Mouse (Mus musculus) cortical plate, adult 2 months (tissue): Measurements from ENCODE around the gene Fat4. TPM values are rescaled to one million over a fixed set of nuclear protein-coding genes. Genes with fewer than 3 reads are reported as not detected.

Source experiments
- H3K27ac ChIP-seq: fragments of 200-500 bp; 2 replicates; pipeline ENCODE4 v1.5.1; 2012; ENCODE audit warnings: low read length, control low read depth, inconsistent platforms; ENCODE audit not compliant: insufficient read depth
- H3K4me1 ChIP-seq: fragments of 200-500 bp; 2 replicates; pipeline ENCODE4 v1.6.1; 2011; ENCODE audit warnings: low read length; ENCODE audit not compliant: control insufficient read depth, insufficient read depth
- H3K4me3 ChIP-seq: fragments of 200-500 bp; 2 replicates; pipeline ENCODE4 v1.5.1; 2011; ENCODE audit warnings: mild to moderate bottlenecking, low read length, control low read depth; ENCODE audit not compliant: insufficient read depth
- CTCF ChIP-seq: fragments of 200-500 bp; IDR thresholded peaks from 2 replicates; pipeline ENCODE4 v1.5.1; 2011; ENCODE audit warnings: mild to moderate bottlenecking, control low read depth, low read length; ENCODE audit not compliant: insufficient read depth; ENCODE audit errors: extremely low read depth
- POLR2A ChIP-seq: fragments of 200-500 bp; IDR thresholded peaks from 2 replicates; pipeline ENCODE4 v1.6.1; 2011; ENCODE audit warnings: mild to moderate bottlenecking, low read length, control low read depth; ENCODE audit not compliant: insufficient read depth; ENCODE audit errors: extremely low read depth
- polyA plus RNA-seq: library from polyadenylated mRNA; depleted of rRNA; stranded (reverse); fragments of >200 nt; gene quantifications from 2 replicates; pipeline ENCODE4 v1.2.3, GENCODE M21; 2012

The Fat4 gene
- polyA plus RNA-seq, 1 experiment, result 2.5 TPM

DNA sequence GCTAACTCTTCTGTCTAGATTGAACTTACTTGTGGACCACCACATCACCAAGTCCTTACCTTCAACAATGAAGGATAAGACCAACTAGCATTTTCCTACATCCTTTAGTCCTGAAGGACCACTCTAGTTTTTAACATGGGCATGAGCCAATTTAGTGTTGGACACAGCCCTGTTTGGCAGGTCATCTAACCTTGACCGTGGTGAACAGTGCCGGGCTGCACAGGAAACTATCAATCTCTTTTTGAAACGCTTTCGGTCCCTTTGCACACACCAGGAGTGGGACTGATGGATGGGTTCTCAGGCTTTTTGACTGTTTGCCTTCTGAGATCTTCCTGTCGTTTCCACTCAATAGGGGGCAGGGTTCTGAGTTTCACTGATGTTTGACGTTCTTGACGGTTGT, 61.0 kb downstream of the Fat4 start:
- Histone ChIP-seq H3K4me1 (no peaks in the 10 kb centered on the region), H3K4me3 (no peak overlapping the region), H3K27ac (no peak overlapping the region)
- TF ChIP-seq POLR2A, result no peak
- no peak for TF ChIP-seq CTCF

DNA sequence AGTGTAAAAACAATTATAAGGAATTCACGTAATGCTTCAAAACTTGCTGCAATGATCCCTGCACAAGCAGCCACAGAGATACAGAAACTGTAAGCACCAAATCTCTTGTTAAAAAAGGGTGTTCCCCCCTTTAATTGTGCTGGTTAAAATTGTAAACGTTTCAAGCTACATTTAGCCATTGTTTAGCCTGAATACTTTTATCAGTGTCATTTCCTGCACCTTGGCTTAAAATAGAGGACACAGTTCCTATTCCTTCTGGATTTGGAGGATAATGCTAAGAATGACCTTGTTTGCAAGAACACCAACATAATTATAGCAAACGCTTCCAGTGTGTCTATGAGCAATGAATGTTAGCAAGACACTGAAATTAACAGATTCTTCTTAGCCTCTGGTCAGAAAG, 65.9 kb downstream of the Fat4 start:
- Histone ChIP-seq H3K27ac (no peak overlapping the region), H3K4me3 (no peak overlapping the region), H3K4me1 (no peaks in the 10 kb centered on the region)
- TF ChIP-seq CTCF (no peak), POLR2A (no peak)

DNA sequence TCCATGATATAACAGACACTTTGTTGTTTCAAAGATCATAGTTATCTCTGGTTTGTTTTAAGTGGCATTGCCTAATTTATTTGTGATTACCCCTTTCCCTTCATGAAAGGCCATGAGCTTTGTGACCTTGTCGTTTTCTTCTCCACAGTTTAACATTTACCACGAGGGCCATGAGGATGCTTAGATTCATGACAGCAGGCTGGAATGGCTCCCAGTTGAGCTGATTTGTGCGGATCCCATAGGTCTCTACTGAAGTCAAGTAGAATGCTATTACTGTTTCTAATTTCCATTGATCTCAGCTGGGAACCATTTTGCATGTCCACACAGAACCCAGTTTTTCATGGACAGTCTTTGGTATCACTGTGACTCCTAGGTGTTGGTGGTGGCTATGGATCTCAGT, 67.5 kb downstream of the Fat4 start:
- no peak overlapping the region for H3K27ac ChIP-seq
- no peaks in the 10 kb centered on the region for H3K4me1 ChIP-seq
- H3K4me3 ChIP-seq, result no peak overlapping the region
- TF ChIP-seq CTCF (no peak), POLR2A (no peak)

DNA sequence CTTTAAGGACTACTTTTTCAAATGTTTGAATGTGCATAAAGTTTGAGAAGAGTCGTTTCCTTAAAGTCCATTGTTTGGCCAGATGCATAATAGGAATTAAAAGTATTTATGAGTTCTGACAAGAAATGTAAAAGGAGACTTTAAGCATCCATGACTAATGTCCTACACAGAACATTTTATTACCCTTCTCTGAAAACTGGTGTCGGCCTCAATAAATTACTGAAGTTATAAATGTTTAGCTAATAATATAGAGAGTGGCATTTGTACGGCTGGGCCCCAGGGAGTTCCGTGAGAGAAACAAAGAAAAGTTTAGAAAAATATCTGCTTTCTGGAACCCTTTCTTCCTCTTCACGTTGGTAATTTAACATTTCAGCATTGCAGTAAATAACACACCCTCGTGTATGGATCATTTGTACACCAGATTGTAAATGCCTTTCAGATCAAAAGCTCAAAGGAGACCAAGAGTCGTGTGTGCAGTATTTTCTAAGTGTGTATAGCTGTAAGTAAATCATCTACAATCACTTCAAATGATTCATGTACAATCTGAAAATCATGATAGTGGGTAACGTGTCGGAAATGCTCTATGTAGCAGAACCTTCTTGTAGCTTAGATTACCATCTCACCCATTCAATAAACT, 69.4 kb downstream of the Fat4 start:
- Histone ChIP-seq H3K4me3 (no peak overlapping the region), H3K27ac (no peak overlapping the region), H3K4me1 (no peaks in the 10 kb centered on the region)
- TF ChIP-seq POLR2A (no peak), CTCF (no peak)

DNA sequence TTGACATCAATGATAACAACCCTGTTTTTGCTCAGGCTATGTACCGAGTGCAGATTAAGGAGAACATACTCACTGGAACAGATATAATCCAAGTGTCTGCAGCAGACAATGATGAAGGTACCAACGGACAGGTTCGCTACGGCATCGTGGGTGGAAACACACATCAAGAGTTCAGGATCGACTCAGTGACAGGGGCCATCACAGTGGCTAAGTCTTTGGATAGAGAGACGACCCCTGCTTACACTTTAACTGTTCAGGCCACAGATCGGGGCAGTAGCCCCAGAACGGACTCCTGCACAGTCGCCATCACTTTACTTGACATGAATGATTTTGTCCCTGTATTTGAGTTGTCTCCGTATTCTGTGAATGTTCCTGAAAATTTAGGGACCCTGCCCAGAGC, 70.4 kb downstream of the Fat4 start:
- H3K27ac ChIP-seq, result no peak overlapping the region
- no peaks in the 10 kb centered on the region for H3K4me1 ChIP-seq
- TF ChIP-seq CTCF, result no peak
- no peak for TF ChIP-seq POLR2A
- H3K4me3 ChIP-seq, result no peak overlapping the region

DNA sequence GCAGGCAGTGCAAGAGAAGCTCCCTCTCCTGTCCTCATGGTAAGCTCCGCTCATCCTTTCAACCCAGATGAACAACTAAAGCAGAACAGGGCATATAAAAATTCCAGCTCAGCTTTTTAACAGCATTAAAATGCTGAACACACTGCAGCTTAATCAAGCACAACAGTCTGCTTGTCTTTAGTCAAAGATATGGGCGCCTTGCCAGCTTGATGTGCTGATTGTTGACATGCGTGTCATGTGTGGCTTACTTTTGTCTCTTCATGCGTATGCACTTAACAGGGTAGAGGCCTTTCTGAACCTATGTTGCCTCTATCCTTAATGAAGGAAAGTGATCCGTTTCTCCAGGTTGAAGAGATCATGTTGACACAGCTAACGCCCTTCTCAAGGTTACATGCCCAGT, 75.6 kb downstream of the Fat4 start:
- H3K27ac ChIP-seq, result no peak overlapping the region
- H3K4me3 ChIP-seq, result no peak overlapping the region
- TF ChIP-seq CTCF (no peak), POLR2A (no peak)
- no peaks in the 10 kb centered on the region for H3K4me1 ChIP-seq

DNA sequence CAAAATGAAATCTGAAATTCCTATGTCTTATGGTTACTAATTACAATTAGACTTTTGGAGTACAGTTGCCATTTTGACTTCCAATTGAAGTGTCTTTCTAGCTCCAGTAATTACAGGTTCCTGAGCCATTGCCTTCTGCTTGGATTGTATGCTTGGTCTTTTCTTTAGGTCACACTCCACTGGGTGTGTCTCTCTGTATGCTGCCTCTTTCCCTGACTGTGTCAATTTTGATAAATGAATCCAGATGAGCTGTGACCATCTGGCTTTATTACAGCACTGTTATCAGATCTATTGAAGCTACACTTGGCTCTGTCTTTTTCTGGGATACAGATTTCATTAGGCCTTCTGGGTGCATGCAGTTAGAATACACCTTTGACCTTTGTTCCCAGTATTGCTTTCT, 80.7 kb downstream of the Fat4 start:
- H3K27ac ChIP-seq, result no peak overlapping the region
- no peak overlapping the region for H3K4me3 ChIP-seq
- no peaks in the 10 kb centered on the region for H3K4me1 ChIP-seq
- TF ChIP-seq POLR2A (no peak), CTCF (no peak)

DNA sequence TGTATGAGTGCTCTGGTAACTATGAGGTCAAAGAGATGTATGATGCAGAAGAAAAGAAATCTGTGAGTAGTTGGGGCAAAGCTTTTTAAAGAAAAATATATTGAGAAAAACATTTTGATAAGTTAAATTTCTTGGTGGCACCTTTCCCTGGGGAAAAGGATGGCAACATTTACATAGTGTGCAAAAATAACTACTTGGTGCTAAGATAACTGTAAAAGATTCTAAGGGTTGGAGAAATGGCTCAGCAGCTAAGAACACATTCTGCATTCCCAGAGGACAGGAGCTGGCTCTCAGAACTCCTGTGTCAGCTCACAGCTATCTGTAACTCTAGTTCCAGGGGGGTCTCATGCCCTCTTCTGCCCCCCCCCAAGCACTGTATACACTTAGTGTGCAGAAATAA, 99.6 kb downstream of the Fat4 start:
- no peak for TF ChIP-seq CTCF
- no peak for TF ChIP-seq POLR2A
- Histone ChIP-seq H3K27ac (no peak overlapping the region), H3K4me3 (no peak overlapping the region), H3K4me1 (peaks cover 5% of the 10 kb centered on the region; the same call in 1 of the 2 replicates)

DNA sequence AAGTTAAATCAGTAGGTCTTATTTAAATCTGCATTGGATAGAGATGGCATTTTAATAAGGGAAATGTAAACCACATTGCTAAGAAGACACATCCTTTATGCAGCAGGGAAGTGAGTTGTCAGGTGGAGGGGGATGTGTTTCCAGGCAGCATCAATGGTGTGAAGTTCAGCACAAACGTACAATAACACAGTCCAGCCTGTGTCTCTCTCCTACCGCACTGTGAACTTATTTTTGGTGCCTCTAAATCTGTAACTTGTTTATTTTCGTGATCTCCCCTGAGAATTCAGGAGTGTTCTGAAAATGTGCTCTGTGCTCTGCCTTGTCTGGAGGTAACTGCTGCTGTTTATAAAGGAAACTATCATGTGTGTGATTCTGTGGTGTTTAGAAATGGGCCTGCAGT, 102.4 kb downstream of the Fat4 start:
- no peak overlapping the region for H3K4me3 ChIP-seq
- peaks cover 5% of the 10 kb centered on the region; the same call in 1 of the 2 replicates for H3K4me1 ChIP-seq
- no peak for TF ChIP-seq POLR2A
- TF ChIP-seq CTCF, result no peak
- H3K27ac ChIP-seq, result no peak overlapping the region

DNA sequence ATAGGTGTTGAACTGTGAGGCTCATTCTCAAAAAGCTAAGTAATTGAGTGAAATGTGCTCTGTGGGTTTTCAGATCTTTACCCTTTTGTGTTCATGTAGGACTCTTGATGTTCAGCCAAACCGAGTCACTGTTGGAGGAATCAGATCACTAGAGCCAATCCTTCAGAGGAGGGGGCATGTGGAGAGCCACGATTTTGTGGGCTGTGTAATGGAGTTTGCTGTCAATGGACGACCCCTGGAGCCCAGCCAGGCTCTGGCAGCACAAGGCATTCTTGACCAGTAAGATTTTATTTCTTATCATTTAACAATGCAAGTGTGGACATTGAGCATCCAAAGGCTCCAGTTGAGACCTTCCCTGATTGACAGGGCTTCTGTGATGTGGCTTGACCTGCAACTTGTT, 113.3 kb downstream of the Fat4 start:
- Histone ChIP-seq H3K27ac (no peak overlapping the region), H3K4me3 (no peak overlapping the region), H3K4me1 (no peaks in the 10 kb centered on the region)
- no peak for TF ChIP-seq CTCF
- TF ChIP-seq POLR2A, result no peak
